Mouse (Mus musculus): ENCODE data around the gene H2-M10.2. TPM values are rescaled to one million over a fixed set of nuclear protein-coding genes. Genes with fewer than 3 reads are reported as not detected.

H2-M10.2 gene
- total and polyA plus RNA-seq, 2 experiments from 2014 or later = not detected

DNA sequence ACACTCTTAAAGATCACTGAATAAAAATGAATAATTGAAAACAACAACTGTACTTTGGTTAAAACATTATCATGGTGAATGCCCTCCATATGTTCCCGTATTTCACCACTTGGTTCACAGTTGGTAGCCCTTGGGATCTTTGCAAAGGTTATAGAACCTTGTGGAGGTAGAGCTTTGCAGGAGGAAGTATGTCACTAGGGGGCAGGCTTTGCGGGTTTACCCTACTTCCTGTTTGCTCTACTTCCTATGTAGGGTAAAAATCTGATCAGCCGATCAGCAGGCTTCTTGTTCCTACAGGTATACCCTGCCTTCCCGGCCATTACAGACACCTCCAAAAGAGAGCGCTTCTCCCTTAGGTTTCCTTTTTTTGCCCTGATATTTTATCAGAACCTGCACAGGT, 20.5 kb downstream of the H2-M10.2 start:
- H3K9me3 ChIP-seq (ENCODE audit: low read length) = no peaks in the 10 kb centered on the region
- no peak overlapping the region for H3K4me2 ChIP-seq (ENCODE audit: low read depth)
- DNase-seq (no peak), ATAC-seq (no peak)
- H3K4me3 ChIP-seq (ENCODE audit: low read depth, low read length) = no peak overlapping the region
- no peak overlapping the region for H3K27ac ChIP-seq (ENCODE audit: low read depth, low read length)
- H3K4me1 ChIP-seq (ENCODE audit: insufficient read depth) = peaks cover 6% of the 10 kb centered on the region
- no peak overlapping the region for H3K9ac ChIP-seq
- WGBS = 81% methylated on average over 5 of the region's 5 CpGs
- H3K27me3 ChIP-seq (ENCODE audit: insufficient read depth, low read length) = no peaks in the 10 kb centered on the region
- H3K36me3 ChIP-seq (ENCODE audit: insufficient read depth) = peaks cover 68% of the 10 kb centered on the region
- peak; percentile 29; the same call in 1 of the 2 replicates for TF ChIP-seq CTCF (IDR thresholded peaks at IDR 0.05; ENCODE audit: low read depth)

DNA sequence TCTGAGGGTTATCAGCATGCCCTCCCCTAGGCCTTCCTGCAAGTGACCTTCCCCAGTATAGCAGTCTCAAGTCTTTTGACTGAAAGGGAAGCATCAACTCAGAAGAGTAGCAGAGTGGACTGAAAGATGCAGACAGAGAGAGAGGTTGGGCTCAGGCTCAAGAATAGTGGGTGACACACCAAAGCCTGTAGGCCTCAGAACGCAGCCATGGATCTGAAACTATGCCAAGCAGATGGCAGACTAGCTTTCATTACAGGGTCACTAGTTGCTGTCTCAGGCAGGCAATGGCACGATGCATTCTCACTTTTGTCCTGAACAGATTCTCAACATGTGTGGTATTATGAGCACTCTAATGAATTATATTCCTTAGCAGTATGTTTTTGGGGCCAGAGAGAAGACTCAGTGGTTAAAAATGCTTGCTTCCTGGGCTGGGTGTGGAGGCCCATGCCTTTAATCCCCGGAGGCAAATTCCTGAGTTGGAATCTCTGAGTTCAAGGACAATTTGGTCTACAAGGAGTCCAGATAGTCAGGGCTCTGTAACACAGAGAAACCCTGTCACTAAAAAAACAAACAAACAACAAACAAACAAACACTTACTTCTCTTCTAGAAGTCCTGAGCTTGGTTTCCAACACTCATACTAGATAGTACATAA, 21.9 kb downstream of the H2-M10.2 start:
- no peaks in the 10 kb centered on the region for H3K4me1 ChIP-seq (ENCODE audit: insufficient read depth)
- H3K9ac ChIP-seq = no peak overlapping the region
- TF ChIP-seq CTCF (IDR thresholded peaks at IDR 0.05; ENCODE audit: low read depth) = no peak
- H3K27ac ChIP-seq (ENCODE audit: low read depth, low read length) = no peak overlapping the region
- H3K27me3 ChIP-seq (ENCODE audit: insufficient read depth, low read length) = no peaks in the 10 kb centered on the region
- no peak overlapping the region for H3K4me3 ChIP-seq (ENCODE audit: low read depth, low read length)
- H3K9me3 ChIP-seq (ENCODE audit: low read length) = no peaks in the 10 kb centered on the region
- H3K36me3 ChIP-seq (ENCODE audit: insufficient read depth) = peaks cover 81% of the 10 kb centered on the region
- no peak overlapping the region for H3K4me2 ChIP-seq (ENCODE audit: low read depth)
- ATAC-seq = no peak
- no peak for DNase-seq
- WGBS = 91% methylated on average over 3 of the region's 3 CpGs

DNA sequence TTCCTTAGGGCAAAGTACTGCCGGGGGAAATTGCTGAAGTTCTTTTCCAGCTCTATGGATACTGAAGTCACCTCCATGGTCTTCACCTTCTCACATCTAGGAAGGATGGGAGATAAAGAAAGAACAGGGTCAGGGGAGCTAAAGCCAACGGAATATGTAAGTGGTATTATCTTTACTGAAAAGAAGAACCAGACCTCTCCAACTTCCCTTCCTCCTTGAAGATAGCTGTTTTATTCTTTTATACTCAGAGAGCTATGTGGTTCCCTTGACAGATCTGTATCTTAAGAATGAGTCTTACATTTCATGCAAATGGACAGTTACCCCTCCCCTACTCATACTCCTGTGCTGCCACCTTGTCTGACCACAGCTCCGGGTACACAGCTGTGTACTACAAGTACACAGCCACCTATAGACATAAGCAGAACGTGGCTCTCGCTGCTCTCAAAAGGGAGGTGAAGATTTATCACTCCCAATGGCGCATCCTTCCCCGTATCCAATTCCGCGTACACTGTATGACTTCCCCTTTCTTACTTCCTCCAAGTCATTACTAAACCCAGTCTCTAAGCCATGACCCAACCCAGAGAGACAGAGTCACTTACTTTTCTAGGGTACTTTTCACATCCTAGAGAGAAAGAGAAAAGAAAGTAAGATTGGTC, 24.7 kb downstream of the H2-M10.2 start:
- WGBS = 94% methylated on average over 9 of the region's 9 CpGs
- Histone ChIP-seq H3K4me3 (ENCODE audit: low read depth, low read length) (no peak overlapping the region), H3K4me2 (ENCODE audit: low read depth) (no peak overlapping the region), H3K9me3 (ENCODE audit: low read length) (no peaks in the 10 kb centered on the region), H3K36me3 (ENCODE audit: insufficient read depth) (peaks cover 70% of the 10 kb centered on the region), H3K27me3 (ENCODE audit: insufficient read depth, low read length) (no peaks in the 10 kb centered on the region), H3K27ac (ENCODE audit: low read depth, low read length) (no peak overlapping the region), H3K4me1 (ENCODE audit: insufficient read depth) (peaks cover 4% of the 10 kb centered on the region; the same call in 1 of the 2 replicates), H3K9ac (no peak overlapping the region)
- DNase-seq (no peak), ATAC-seq (no peak)
- no peak for TF ChIP-seq CTCF (IDR thresholded peaks at IDR 0.05; ENCODE audit: low read depth)

DNA sequence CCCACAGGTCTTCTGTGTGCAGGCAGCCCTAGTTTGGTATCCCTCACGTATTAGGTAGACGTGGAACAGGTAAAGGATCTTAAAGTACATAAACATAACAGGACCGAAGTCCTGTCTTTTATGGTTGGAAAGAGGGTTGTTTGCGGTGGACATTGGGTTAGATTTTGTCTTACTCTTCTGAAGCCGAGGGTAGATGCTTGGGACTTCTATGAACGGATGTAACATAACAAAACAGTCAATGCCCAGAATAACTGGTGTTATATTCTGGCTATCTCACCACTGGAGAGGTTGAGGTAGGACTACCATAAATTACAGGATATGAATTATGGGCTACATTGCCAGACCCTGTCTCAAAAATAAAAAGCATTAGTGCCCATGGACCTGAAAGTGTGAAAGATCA, 28.3 kb downstream of the H2-M10.2 start, which contains the start of gene Rpp21:
Rpp21 (minus strand) TSS at position 101 of the 400 bp plus-strand sequence.
- H3K36me3 ChIP-seq (ENCODE audit: insufficient read depth) = peaks cover 37% of the 10 kb centered on the region
- peak within 1 kb of the TSS; percentile 54 for H3K4me2 ChIP-seq (ENCODE audit: low read depth)
- no peak for TF ChIP-seq CTCF (IDR thresholded peaks at IDR 0.05; ENCODE audit: low read depth)
- peak within 1 kb of the TSS; percentile 91 for H3K9ac ChIP-seq
- H3K4me3 ChIP-seq (ENCODE audit: low read depth, low read length) = peak within 1 kb of the TSS; percentile 64
- H3K9me3 ChIP-seq (ENCODE audit: low read length) = no peaks in the 10 kb centered on the region
- no peaks in the 10 kb centered on the region for H3K27me3 ChIP-seq (ENCODE audit: insufficient read depth, low read length)
- peak within 1 kb of the TSS; percentile 94 for H3K27ac ChIP-seq (ENCODE audit: low read depth, low read length)
- DNase-seq (no peak), ATAC-seq (no peak)
- H3K4me1 ChIP-seq (ENCODE audit: insufficient read depth) = peaks cover 7% of the 10 kb centered on the region; the same call in 1 of the 2 replicates
- WGBS = 50% methylated on average over 6 of the region's 6 CpGs

DNA sequence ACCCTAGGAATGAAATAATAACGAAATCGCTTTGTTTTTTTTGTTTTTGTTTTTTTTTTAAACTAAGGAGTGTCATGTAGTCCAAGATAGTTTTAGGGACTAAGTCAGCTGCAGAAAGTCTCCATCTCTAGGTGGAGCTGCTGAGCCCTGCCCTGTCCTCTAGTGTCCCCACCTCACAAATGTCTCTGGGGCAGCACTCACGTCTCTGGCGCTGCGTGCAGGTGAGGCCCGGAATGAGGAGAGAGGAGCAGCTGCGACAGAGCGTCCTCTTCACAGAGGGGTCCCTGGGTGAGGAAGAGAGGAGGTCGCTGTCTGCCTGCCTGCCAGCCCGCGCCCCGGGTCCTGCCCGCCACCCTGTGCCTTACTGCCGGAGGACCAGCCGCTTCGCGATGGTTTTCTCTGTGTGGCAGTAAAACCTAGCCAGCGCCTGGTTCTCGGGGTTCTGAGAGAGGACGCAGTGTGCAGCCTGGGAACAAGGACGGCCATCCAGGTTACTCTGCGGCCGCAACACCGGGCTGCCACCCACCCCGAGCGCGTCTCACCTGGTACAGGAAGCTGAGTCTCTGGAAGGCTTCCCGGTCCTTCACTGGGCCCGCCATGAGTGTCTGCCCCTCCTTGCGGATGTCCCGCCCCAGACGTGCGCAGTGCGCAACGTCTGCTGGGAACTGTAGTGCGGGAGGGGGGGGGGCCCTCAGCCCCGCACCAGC, 28.9 kb downstream of the H2-M10.2 start:
- Histone ChIP-seq H3K9me3 (ENCODE audit: low read length) (no peaks in the 10 kb centered on the region), H3K4me3 (ENCODE audit: low read depth, low read length) (peak overlapping the region; percentile 64), H3K27me3 (ENCODE audit: insufficient read depth, low read length) (no peaks in the 10 kb centered on the region; the same call in 1 of the 2 replicates), H3K36me3 (ENCODE audit: insufficient read depth) (peaks cover 36% of the 10 kb centered on the region), H3K27ac (ENCODE audit: low read depth, low read length) (peak overlapping the region; percentile 94), H3K4me2 (ENCODE audit: low read depth) (peak overlapping the region; percentile 54), H3K4me1 (ENCODE audit: insufficient read depth) (peaks cover 7% of the 10 kb centered on the region; the same call in 1 of the 2 replicates), H3K9ac (peak overlapping the region; percentile 91)
- peak; percentile 80 for TF ChIP-seq CTCF (IDR thresholded peaks at IDR 0.05; ENCODE audit: low read depth)
- DNase-seq (peak; percentile 90), ATAC-seq (peak; percentile 99)
- 1% methylated on average over 37 of the region's 37 CpGs for WGBS

DNA sequence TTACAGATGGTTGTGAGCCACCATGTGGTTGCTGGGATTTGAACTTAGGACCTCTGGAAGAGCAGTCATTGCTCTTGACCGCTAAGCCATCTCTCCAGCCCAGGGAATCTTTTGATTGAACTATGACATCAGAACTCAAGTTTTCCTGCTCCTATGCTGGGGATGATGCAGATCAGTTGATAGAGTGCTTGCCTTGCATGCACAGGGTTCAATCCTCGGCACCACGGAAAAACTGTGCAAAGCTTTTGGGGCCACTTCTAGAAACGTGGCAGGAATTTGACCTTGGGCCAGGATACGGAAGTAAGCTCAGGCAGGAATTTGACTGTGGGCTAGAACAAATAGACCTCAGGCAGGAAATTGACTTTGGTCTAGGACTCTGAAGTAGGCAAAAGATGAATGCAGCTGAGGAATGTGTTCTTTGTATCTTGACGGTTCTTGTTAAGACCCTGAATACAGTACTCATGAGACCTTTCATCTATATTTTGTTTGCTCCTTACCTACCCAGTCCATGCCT, 33.1 kb downstream of the H2-M10.2 start:
- ATAC-seq = no peak
- 64% methylated on average over 6 of the region's 6 CpGs for WGBS
- peaks cover 7% of the 10 kb centered on the region; the same call in 1 of the 2 replicates for H3K4me1 ChIP-seq (ENCODE audit: insufficient read depth)

More for the DNA sequence above, 33.1 kb downstream of the H2-M10.2 start:
- H3K4me3 ChIP-seq (ENCODE audit: low read depth, low read length) = no peak overlapping the region
- no peaks in the 10 kb centered on the region; the same call in 1 of the 2 replicates for H3K36me3 ChIP-seq (ENCODE audit: insufficient read depth)
- H3K27ac ChIP-seq (ENCODE audit: low read depth, low read length) = no peak overlapping the region
- H3K4me2 ChIP-seq (ENCODE audit: low read depth) = no peak overlapping the region
- TF ChIP-seq CTCF (IDR thresholded peaks at IDR 0.05; ENCODE audit: low read depth) = no peak
- H3K27me3 ChIP-seq (ENCODE audit: insufficient read depth, low read length) = peaks cover 9% of the 10 kb centered on the region
- no peaks in the 10 kb centered on the region for H3K9me3 ChIP-seq (ENCODE audit: low read length)
- no peak for DNase-seq
- H3K9ac ChIP-seq = no peak overlapping the region
